Mouse (Mus musculus) liver, adult 2 months (tissue): Measurements from ENCODE around the gene Eif2b5.

Experiments
- CTCF ChIP-seq: fragments of 200-500 bp; IDR thresholded peaks from 2 replicates; pipeline ENCODE4 v1.5.1; 2011; ENCODE audit warnings: low read depth, low read length, control low read depth
- POLR2A ChIP-seq: fragments of 200-500 bp; IDR thresholded peaks from 2 replicates; pipeline ENCODE4 v1.6.1; 2011; ENCODE audit warnings: low read length, control low read depth; ENCODE audit not compliant: insufficient read depth; ENCODE audit errors: extremely low read depth

- no peak for TF ChIP-seq CTCF
- TF ChIP-seq POLR2A: no peak
Measured at GRCm38 (mm10) chr16:20517701-20518374, 19.2 kb downstream of the Eif2b5 start.
